Mouse (Mus musculus): ENCODE measurements around the gene Tmub1. TPM values are rescaled to one million over a fixed set of nuclear protein-coding genes. Genes with fewer than 3 reads are reported as not detected.

Tmub1 gene
- polyA plus RNA-seq, 1 experiment = 37.8 TPM

DNA sequence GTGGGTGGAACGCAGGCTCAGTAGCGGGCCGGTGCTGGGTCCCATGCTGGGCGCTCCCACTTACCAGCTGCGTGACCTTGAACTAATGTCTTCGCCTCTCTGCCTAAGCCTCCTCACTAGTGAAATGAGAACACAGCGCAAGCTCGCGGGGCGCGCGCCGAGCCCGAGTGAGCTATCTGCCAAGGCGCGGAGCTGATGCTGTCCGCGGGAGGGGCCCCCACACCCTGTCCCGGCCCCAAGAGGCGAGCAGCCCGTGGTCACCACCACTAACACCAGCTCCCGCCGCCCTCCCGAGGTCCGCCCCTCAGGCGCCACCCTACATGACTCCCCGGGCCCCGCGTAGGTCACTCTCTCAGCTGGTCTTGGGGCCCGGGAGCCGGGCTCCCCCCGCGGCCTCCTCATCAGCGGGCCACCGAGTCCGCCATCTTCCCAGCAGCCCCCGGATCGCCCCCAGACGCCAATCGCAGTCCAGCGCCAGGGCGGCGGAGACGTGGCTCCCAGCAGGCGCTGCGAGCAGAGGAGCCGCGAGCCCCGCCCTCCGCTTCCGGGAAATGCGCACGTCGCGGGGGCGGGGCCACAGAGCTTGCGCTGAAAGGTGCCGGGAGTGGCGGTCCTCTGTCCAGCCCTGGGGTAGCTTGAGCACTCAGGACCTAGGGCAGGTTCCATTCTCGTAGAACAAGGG is 2.8 kb downstream of the Tmub1 start, which contains the start of gene Fastk:
Gene Fastk, minus strand, starts transcription at position 542 of the 682 bp plus-strand sequence.
- no peaks in the 10 kb centered on the region for H3K27me3 ChIP-seq (replicated peaks)
- no peaks in the 10 kb centered on the region for H3K9me3 ChIP-seq
- TF ChIP-seq FLI1 (IDR thresholded peaks at IDR 0.05; ENCODE audit: low read length) (no peak), GATA1 (IDR thresholded peaks at IDR 0.05; ENCODE audit: borderline replicate concordance, low read length) (no peak)
- peaks cover 46% of the 10 kb centered on the region for H3K36me3 ChIP-seq (replicated peaks; ENCODE audit: low read length)
- H3K4me3 ChIP-seq (replicated peaks) = peak within 1 kb of the TSS; percentile 95
- peaks cover 51% of the 10 kb centered on the region for H3K4me1 ChIP-seq

DNA sequence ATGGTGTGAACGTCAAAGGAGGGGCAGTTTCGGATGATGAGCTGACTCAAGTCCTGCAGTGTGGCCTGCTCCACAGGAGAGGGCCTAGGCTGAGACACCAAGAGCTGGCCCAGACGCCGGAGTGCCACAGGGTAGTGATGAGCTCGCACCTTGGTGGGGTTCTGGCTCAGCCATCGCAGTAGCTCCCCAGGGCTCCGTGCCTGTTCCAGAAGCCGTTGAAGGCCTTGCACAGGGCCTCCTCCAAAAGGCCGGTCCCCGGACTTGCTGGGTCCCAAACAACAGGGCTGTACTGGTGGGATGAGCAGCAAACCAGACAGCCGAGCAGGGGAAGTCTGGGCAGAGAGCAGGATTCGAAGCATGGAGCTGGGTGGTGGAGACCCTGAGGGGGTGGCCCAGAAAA is 3.7 kb downstream of the Tmub1 start:
- Histone ChIP-seq H3K27me3 (replicated peaks) (no peaks in the 10 kb centered on the region), H3K4me3 (replicated peaks) (peak overlapping the region; percentile 95), H3K4me1 (peaks cover 51% of the 10 kb centered on the region), H3K9me3 (no peaks in the 10 kb centered on the region), H3K36me3 (replicated peaks; ENCODE audit: low read length) (peaks cover 56% of the 10 kb centered on the region)
- TF ChIP-seq GATA1 (IDR thresholded peaks at IDR 0.05; ENCODE audit: borderline replicate concordance, low read length) (no peak), FLI1 (IDR thresholded peaks at IDR 0.05; ENCODE audit: low read length) (no peak)

DNA sequence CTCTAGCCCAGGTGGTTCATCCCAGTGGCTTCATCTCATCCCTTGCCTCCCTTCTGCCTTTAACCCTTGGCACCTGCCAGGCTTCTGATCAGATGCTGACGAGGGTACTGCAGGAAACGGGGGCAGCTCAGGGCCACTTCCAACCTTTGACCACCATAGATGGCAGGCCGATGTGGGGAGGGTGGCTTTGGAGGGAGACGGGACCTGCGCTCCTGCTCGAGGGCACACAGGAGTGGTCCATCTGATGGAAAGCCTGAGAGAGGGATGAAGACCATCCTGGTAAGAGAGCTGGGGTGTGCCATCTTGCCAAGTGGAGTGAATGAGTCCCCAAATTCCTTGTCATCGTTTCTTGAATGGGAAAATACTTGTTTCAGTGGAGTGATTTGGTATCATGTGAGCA is 4.5 kb downstream of the Tmub1 start:
- peaks cover 63% of the 10 kb centered on the region for H3K36me3 ChIP-seq (replicated peaks; ENCODE audit: low read length)
- TF ChIP-seq FLI1 (IDR thresholded peaks at IDR 0.05; ENCODE audit: low read length) (no peak), GATA1 (IDR thresholded peaks at IDR 0.05; ENCODE audit: borderline replicate concordance, low read length) (no peak)
- H3K9me3 ChIP-seq = no peaks in the 10 kb centered on the region
- no peaks in the 10 kb centered on the region for H3K27me3 ChIP-seq (replicated peaks)
- H3K4me3 ChIP-seq (replicated peaks) = no peak overlapping the region
- peaks cover 51% of the 10 kb centered on the region for H3K4me1 ChIP-seq

DNA sequence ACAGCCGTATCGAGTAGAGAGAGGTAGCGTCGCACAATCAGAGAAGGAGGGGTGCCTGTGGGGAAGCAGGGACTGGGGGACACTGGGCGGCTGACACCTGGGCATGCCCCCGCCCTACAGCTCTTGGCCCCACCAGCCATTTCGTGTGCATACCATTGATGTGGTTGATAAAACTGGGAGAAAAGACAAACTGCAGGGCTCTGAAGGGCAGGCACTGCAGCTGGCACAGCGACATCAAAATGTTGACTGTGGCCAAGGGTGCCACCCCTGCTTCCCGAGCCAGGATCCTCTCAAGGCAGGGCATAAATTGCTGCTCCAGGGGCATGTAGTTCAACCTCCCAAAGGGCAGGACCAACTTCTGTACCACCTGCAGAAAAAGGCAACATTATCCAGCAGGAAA is 5.6 kb downstream of the Tmub1 start:
- Histone ChIP-seq H3K9me3 (no peaks in the 10 kb centered on the region), H3K36me3 (replicated peaks; ENCODE audit: low read length) (peaks cover 73% of the 10 kb centered on the region), H3K4me1 (peaks cover 39% of the 10 kb centered on the region), H3K27me3 (replicated peaks) (no peaks in the 10 kb centered on the region), H3K4me3 (replicated peaks) (no peak overlapping the region)
- no peak for TF ChIP-seq GATA1 (IDR thresholded peaks at IDR 0.05; ENCODE audit: borderline replicate concordance, low read length)
- TF ChIP-seq FLI1 (IDR thresholded peaks at IDR 0.05; ENCODE audit: low read length) = no peak

DNA sequence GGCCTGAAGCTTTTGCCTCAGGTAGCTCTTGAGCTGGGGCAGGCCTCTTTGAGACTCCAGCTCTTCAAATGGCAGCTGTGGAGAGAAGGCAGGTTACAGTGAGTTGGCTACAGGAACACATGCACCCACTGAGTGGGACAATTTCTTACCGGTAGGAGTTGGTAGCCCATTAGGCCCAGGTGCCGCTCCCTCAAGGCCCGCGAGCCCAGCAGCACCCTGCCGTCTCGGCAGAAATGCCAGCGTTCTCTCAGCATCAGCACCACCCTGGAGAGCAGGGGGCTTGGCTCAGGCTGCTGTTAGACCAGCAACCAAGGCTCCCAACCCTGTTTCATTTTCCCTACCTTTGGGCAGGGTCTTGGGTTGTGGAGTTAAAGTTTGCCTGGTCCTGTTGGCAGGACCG is 6.5 kb downstream of the Tmub1 start:
- H3K36me3 ChIP-seq (replicated peaks; ENCODE audit: low read length) = peaks cover 82% of the 10 kb centered on the region
- H3K27me3 ChIP-seq (replicated peaks) = no peaks in the 10 kb centered on the region
- no peaks in the 10 kb centered on the region for H3K9me3 ChIP-seq
- no peak overlapping the region for H3K4me3 ChIP-seq (replicated peaks)
- H3K4me1 ChIP-seq = peaks cover 30% of the 10 kb centered on the region
- TF ChIP-seq GATA1 (IDR thresholded peaks at IDR 0.05; ENCODE audit: borderline replicate concordance, low read length) = no peak
- no peak for TF ChIP-seq FLI1 (IDR thresholded peaks at IDR 0.05; ENCODE audit: low read length)

DNA sequence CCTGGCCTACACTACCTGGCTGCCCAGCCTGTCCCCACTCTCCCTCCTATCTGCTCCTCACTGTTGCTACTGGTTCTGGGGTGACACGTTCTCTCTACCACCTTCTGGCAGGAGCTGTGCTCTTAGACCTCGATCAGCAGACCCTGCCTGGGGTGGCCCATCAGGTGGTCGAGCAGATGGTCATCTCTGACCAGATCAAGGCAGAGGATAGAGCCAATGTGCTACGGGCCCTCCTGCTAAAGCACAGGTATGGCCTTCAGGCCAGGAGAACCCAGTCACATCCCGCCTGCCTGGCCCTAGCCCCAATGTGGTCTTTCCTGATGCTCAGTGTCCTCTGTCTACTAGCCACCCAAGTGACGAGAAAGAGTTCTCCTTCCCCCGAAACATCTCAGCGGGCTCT is 13.7 kb downstream of the Tmub1 start:
- Histone ChIP-seq H3K4me1 (no peaks in the 10 kb centered on the region), H3K36me3 (replicated peaks; ENCODE audit: low read length) (peaks cover 99% of the 10 kb centered on the region), H3K27me3 (replicated peaks) (no peaks in the 10 kb centered on the region), H3K4me3 (replicated peaks) (no peak overlapping the region), H3K9me3 (no peaks in the 10 kb centered on the region)
- TF ChIP-seq GATA1 (IDR thresholded peaks at IDR 0.05; ENCODE audit: borderline replicate concordance, low read length) (no peak), FLI1 (IDR thresholded peaks at IDR 0.05; ENCODE audit: low read length) (no peak)

DNA sequence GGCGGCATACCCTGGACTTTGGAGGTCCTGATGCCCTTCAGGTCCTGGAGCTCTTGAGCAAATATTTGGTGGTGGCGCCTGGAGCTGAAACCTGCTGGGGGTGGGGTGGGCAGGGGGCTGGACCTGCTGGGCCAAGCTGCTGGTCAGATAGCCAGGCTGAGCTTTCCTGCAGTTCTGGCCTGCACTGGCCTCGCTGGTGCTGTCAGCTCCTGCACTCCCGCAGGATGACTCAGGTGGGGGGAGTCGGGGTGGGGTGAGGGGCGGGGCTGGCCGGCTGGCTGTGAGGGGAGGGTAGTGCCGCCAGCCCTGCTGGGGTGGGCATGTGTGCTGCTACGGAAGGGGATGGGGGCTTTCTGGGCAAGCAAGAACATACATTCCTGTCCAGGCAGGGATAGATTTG is 19.1 kb downstream of the Tmub1 start:
- Histone ChIP-seq H3K27me3 (replicated peaks) (no peaks in the 10 kb centered on the region), H3K36me3 (replicated peaks; ENCODE audit: low read length) (peaks cover 62% of the 10 kb centered on the region), H3K9me3 (no peaks in the 10 kb centered on the region), H3K4me3 (replicated peaks) (no peak overlapping the region), H3K4me1 (peaks cover 44% of the 10 kb centered on the region)
- TF ChIP-seq FLI1 (IDR thresholded peaks at IDR 0.05; ENCODE audit: low read length) (no peak), GATA1 (IDR thresholded peaks at IDR 0.05; ENCODE audit: borderline replicate concordance, low read length) (no peak)

DNA sequence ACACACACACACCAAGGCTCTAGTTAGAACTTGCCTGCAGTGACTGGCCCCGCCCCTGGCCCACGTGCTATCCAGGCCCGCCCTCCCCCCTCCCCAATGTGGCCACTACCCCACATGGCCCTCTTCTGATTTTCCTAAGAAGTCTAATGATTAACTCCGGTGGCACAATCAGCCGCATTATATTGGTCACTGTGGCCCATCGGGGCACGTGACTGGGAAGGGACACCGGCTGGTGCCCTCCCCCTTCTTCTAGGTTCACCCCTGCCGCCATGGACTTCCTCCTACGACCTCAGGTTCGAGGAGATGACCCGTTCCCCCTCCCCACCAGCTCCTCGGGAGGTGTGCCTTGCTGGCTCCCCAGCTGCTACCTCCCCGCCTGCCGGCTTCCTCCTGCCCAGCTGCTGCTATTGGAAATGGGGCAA is 19.7 kb downstream of the Tmub1 start:
- H3K4me3 ChIP-seq (replicated peaks) = no peak overlapping the region
- H3K27me3 ChIP-seq (replicated peaks) = no peaks in the 10 kb centered on the region
- peaks cover 46% of the 10 kb centered on the region for H3K4me1 ChIP-seq
- H3K9me3 ChIP-seq = no peaks in the 10 kb centered on the region
- TF ChIP-seq GATA1 (IDR thresholded peaks at IDR 0.05; ENCODE audit: borderline replicate concordance, low read length) = no peak
- no peak for TF ChIP-seq FLI1 (IDR thresholded peaks at IDR 0.05; ENCODE audit: low read length)
- peaks cover 56% of the 10 kb centered on the region for H3K36me3 ChIP-seq (replicated peaks; ENCODE audit: low read length)

DNA sequence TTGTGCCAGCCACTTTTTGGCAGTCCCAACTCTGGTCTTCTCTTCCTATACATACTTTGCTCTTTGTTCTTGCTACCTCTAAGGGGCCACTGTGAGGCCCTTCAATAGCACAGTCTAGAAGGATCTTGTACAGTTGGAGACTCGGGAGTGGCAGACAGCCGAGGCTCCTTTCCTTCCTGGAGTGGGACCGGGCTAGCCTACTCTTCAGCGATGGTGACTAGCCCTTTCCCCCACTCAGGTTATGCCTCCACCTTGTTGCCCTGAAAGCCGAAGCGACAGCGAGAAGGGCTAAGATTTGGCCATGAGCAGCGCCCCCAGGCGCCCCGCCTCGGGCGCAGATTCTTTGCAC is 20.4 kb downstream of the Tmub1 start:
- Histone ChIP-seq H3K9me3 (no peaks in the 10 kb centered on the region), H3K36me3 (replicated peaks; ENCODE audit: low read length) (peaks cover 49% of the 10 kb centered on the region), H3K4me3 (replicated peaks) (peak overlapping the region; percentile 92), H3K4me1 (peaks cover 53% of the 10 kb centered on the region), H3K27me3 (replicated peaks) (no peaks in the 10 kb centered on the region)
- TF ChIP-seq FLI1 (IDR thresholded peaks at IDR 0.05; ENCODE audit: low read length) (no peak), GATA1 (IDR thresholded peaks at IDR 0.05; ENCODE audit: borderline replicate concordance, low read length) (no peak)

DNA sequence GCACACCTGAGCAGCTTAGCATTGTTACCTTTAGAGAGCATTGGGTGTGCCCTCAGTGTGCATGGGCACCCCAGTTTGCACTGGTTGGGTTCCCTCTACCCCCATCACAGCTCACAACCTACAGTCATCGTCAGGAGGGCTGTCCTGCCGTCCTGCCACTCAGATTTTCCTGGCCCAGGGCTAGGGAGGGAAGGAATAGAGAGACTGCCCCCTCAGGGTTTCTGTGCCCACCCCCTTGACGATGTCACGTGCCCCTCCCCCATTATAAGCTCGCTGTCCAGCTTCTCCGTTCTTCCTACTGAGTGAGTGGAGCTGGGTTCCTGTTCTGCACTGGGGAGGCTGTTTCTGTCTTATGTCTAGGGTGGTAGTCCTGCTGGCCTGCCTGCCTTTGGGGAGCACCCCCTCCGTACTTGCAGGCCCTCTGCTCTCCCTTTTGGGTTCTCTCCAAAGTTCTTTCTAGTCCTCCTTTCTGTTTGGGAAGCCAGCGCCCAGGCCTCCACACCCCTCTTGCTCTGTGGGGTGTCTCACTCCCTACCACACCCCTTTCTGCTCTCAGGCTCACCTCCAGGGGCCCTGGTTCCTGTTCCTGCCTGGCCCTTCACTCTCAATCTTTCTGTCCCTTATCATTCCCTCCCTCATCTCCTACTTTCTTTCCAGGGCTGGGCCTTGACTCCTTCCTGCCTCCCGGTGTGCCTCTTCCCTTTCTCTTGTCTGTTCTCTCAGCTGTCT is 20.9 kb downstream of the Tmub1 start:
- Histone ChIP-seq H3K4me3 (replicated peaks) (peak overlapping the region; percentile 92), H3K9me3 (no peaks in the 10 kb centered on the region), H3K27me3 (replicated peaks) (no peaks in the 10 kb centered on the region), H3K36me3 (replicated peaks; ENCODE audit: low read length) (peaks cover 49% of the 10 kb centered on the region), H3K4me1 (peaks cover 58% of the 10 kb centered on the region)
- TF ChIP-seq GATA1 (IDR thresholded peaks at IDR 0.05; ENCODE audit: borderline replicate concordance, low read length) (no peak), FLI1 (IDR thresholded peaks at IDR 0.05; ENCODE audit: low read length) (no peak)
